Mouse (Mus musculus): ENCODE results near the gene Dicer1.

- TF ChIP-seq CTCF (IDR thresholded peaks at IDR 0.05; ENCODE audit: extremely low read depth, insufficient read depth, low read length), result no peak
- TF ChIP-seq POLR2A (IDR thresholded peaks at IDR 0.05; ENCODE audit: extremely low read depth, insufficient read depth, low read length), result no peak
These were observed 2.8 kb downstream of the Dicer1 start for GRCm38 (mm10) chr12:104748946-104749345.

All from cortical plate, adult 2 months (tissue).